Mouse (Mus musculus) stomach, embryonic 16.5 days (tissue): ENCODE data around the gene Slc35b4. TPM values are rescaled to one million over a fixed set of nuclear protein-coding genes. Genes with fewer than 3 reads are reported as not detected.

ENCODE experiments used
- ATAC-seq: fragments of 200-750 bp; cut with Nextera tagmentation; 2 replicates; pipeline ENCODE4 v1.8.0; 2017; ENCODE audit warnings: moderate number of reproducible peaks, moderate TSS enrichment; ENCODE audit not compliant: insufficient read depth, low FRiP score
- H3K27ac ChIP-seq: fragments of 300-500 bp; sonication (generic); 2 replicates; pipeline ENCODE4 v1.5.1; 2014; ENCODE audit warnings: low read length
- H3K27me3 ChIP-seq: fragments of 300-500 bp; sonication (generic); 2 replicates; pipeline ENCODE4 v1.6.1; 2014; ENCODE audit warnings: low read length, control low read depth, mixed read lengths; ENCODE audit not compliant: control insufficient read depth, insufficient read depth
- H3K36me3 ChIP-seq: fragments of 300-500 bp; sonication (generic); 2 replicates; pipeline ENCODE4 v1.6.1; 2014; ENCODE audit warnings: low read length; ENCODE audit not compliant: control insufficient read depth, insufficient read depth
- H3K4me1 ChIP-seq: fragments of 300-500 bp; sonication (generic); 2 replicates; pipeline ENCODE4 v1.6.1; 2014; ENCODE audit warnings: low read length, control low read depth, mixed read lengths; ENCODE audit not compliant: control insufficient read depth, insufficient read depth
- H3K4me2 ChIP-seq: fragments of 300-500 bp; sonication (generic); 2 replicates; pipeline ENCODE4 v1.6.1; 2014; ENCODE audit warnings: low read depth, low read length, mixed read lengths
- H3K4me3 ChIP-seq: fragments of 300-500 bp; sonication (generic); replicated peaks from 2 replicates; pipeline ENCODE4 v1.5.1; 2014; ENCODE audit warnings: mild to moderate bottlenecking, low read length
- H3K9ac ChIP-seq: fragments of 300-500 bp; sonication (generic); 2 replicates; pipeline ENCODE4 v1.6.1; 2014; ENCODE audit warnings: low read length
- H3K9me3 ChIP-seq: fragments of 300-500 bp; sonication (generic); replicated peaks from 2 replicates; pipeline ENCODE4 v1.6.1; 2016; ENCODE audit warnings: low read length, control low read depth; ENCODE audit not compliant: control insufficient read depth
- WGBS: fragments of 180-500 bp; shearing (Covaris S2); extraction: QIAGEN DNeasy Blood & Tissue Kit; methylation state at CpG from one replicate; pipeline ENCODE4 v1.1.7; 2014; 5-methylcytosine and 5-hydroxymethylcytosine counted together
- polyA plus RNA-seq: library from polyadenylated mRNA; unstranded; fragments of >200 nt; fragmentation: Nextera tagmentation; extraction: Ambion mirVana; gene quantifications from 2 replicates; pipeline ENCODE4 v1.2.1, GENCODE M21; 2015

Gene Slc35b4
- polyA plus RNA-seq, 1 experiment from 2014 or later: 43.4 TPM

DNA sequence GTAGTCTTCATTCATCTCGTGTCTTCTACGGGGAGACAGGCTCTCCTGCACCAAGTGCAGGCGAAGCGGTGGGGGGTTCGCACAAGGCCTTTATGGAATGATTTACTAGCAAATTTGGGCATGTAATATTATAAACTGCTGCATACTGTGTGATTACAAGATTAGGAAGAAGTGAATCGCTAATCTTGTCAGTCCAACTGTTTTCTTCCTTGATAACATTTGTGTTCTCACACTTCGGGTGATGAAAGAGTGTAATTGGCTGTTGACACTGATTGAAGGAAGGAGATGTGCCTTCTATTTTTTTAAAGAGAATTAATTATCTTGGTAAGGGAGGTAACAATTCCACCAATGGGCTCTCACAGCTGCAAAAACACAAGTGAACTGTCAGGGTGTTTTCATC, 28.3 kb downstream of the Slc35b4 start:
- no peak overlapping the region for H3K9ac ChIP-seq
- no peaks in the 10 kb centered on the region for H3K36me3 ChIP-seq
- peaks cover 13% of the 10 kb centered on the region for H3K4me1 ChIP-seq
- no peak overlapping the region for H3K4me2 ChIP-seq
- H3K27me3 ChIP-seq: no peaks in the 10 kb centered on the region
- H3K9me3 ChIP-seq: no peaks in the 10 kb centered on the region
- ATAC-seq: no peak
- WGBS: 73% methylated on average over 7 of the region's 7 CpGs
- no peak overlapping the region for H3K4me3 ChIP-seq
- H3K27ac ChIP-seq: no peak overlapping the region

GRCm38 (mm10) chr6:34148021-34148420, 28.9 kb downstream of the Slc35b4 start:
- no peaks in the 10 kb centered on the region for H3K27me3 ChIP-seq
- H3K27ac ChIP-seq: no peak overlapping the region
- ATAC-seq: no peak
- H3K9me3 ChIP-seq: no peaks in the 10 kb centered on the region
- no peak overlapping the region for H3K4me3 ChIP-seq
- no peak overlapping the region for H3K9ac ChIP-seq
- no peaks in the 10 kb centered on the region for H3K36me3 ChIP-seq
- no peak overlapping the region for H3K4me2 ChIP-seq
- WGBS: 83% methylated on average over 3 of the region's 3 CpGs
- H3K4me1 ChIP-seq: peaks cover 7% of the 10 kb centered on the region

GRCm38 (mm10) chr6:34146042-34146441, 30.9 kb downstream of the Slc35b4 start:
- H3K4me1 ChIP-seq: no peaks in the 10 kb centered on the region
- no peak overlapping the region for H3K4me3 ChIP-seq
- WGBS: 52% methylated on average over 6 of the region's 6 CpGs
- H3K9ac ChIP-seq: no peak overlapping the region
- H3K27me3 ChIP-seq: no peaks in the 10 kb centered on the region
- H3K27ac ChIP-seq: peak overlapping the region; percentile 26; the same call in 1 of the 2 replicates
- H3K4me2 ChIP-seq: no peak overlapping the region
- no peak for ATAC-seq
- H3K36me3 ChIP-seq: no peaks in the 10 kb centered on the region
- no peaks in the 10 kb centered on the region for H3K9me3 ChIP-seq

GRCm38 (mm10) chr6:34142931-34143330, 34.0 kb downstream of the Slc35b4 start:
- no peak overlapping the region for H3K9ac ChIP-seq
- no peaks in the 10 kb centered on the region for H3K36me3 ChIP-seq
- no peaks in the 10 kb centered on the region for H3K4me1 ChIP-seq
- no peak overlapping the region for H3K27ac ChIP-seq
- no peaks in the 10 kb centered on the region for H3K27me3 ChIP-seq
- H3K4me3 ChIP-seq: no peak overlapping the region
- no peak for ATAC-seq
- no peak overlapping the region for H3K4me2 ChIP-seq
- H3K9me3 ChIP-seq: no peaks in the 10 kb centered on the region
- WGBS: 69% methylated on average over 11 of the region's 11 CpGs

DNA sequence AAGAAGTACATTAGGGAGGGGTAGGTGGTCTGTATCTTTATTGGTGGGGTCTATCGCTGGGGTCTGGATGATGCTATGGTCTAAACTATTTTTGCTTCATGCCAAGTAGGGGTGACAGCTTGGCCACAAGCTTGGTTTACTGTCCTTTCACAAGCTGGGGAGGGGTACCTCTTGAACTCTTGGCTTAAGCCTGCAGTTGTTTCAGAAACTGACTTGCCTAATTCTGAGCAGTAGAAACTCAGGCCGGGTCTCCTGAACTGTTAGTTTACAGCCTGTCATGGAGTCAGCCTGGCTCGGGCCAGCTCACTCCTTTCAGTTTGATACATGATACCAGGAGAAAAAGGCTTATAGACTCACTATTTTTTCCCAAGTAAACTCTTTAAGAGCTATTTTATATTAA, 38.5 kb downstream of the Slc35b4 start:
- no peak overlapping the region for H3K4me3 ChIP-seq
- H3K36me3 ChIP-seq: no peaks in the 10 kb centered on the region
- ATAC-seq: no peak
- no peak overlapping the region for H3K4me2 ChIP-seq
- no peaks in the 10 kb centered on the region for H3K27me3 ChIP-seq
- no peak overlapping the region for H3K27ac ChIP-seq
- no peaks in the 10 kb centered on the region for H3K9me3 ChIP-seq
- WGBS: 68% methylated on average over 3 of the region's 3 CpGs
- no peak overlapping the region for H3K9ac ChIP-seq
- H3K4me1 ChIP-seq: no peaks in the 10 kb centered on the region

DNA sequence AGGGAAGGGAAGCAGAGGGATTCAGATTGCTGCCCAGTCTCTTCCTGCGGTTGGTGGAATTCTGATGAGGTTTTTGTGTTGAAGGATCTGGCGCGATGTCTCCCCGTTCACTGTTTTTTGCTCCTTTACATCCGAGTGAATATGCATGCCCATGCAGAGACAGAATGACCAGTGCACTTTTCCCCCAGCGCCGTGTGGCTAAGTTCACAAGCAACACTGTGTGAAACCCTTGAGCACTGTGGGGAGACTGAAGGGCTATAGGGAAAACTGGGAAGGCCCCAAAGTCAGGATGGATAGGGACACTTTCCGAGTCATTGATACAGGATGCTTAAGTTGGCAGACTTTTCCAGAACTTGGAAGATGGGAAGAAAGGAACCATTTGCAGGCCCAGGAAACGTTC, 44.5 kb downstream of the Slc35b4 start:
- Histone ChIP-seq H3K36me3 (no peaks in the 10 kb centered on the region), H3K9me3 (no peaks in the 10 kb centered on the region), H3K4me1 (no peaks in the 10 kb centered on the region), H3K4me3 (no peak overlapping the region), H3K4me2 (no peak overlapping the region), H3K27ac (no peak overlapping the region), H3K9ac (no peak overlapping the region), H3K27me3 (no peaks in the 10 kb centered on the region)
- no peak for ATAC-seq
- WGBS: 92% methylated on average over 9 of the region's 9 CpGs

DNA sequence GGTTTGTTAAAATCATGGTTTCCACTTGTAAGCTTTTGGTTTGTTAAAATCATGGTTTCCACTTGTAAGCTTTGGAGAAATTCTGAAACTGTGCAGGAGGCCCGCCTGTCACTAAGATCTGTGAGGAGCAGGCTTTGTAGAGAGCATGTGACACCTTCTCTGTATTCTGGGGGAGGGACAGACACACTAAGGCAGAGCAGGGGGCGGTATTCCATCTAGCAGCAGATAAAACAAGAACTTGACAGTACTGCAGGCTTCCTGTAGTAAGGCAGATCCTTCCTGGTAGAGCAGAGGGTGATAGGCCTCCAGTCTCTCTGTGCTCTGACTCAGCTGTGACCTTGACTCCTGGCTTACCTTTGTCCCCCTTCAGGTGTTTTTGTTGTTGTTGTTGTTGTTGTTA, 47.6 kb downstream of the Slc35b4 start:
- no peak for ATAC-seq
- Histone ChIP-seq H3K27me3 (no peaks in the 10 kb centered on the region), H3K4me2 (no peak overlapping the region), H3K4me3 (no peak overlapping the region), H3K9ac (no peak overlapping the region), H3K27ac (no peak overlapping the region), H3K36me3 (no peaks in the 10 kb centered on the region), H3K4me1 (no peaks in the 10 kb centered on the region), H3K9me3 (no peaks in the 10 kb centered on the region)
- WGBS: 63% methylated on average over 2 of the region's 2 CpGs

- no peaks in the 10 kb centered on the region for H3K4me1 ChIP-seq
- H3K36me3 ChIP-seq: no peaks in the 10 kb centered on the region
- H3K27me3 ChIP-seq: no peaks in the 10 kb centered on the region
- no peak overlapping the region for H3K4me3 ChIP-seq
- no peak overlapping the region for H3K27ac ChIP-seq
- no peak for ATAC-seq
- 75% methylated on average over 2 of the region's 2 CpGs for WGBS
- H3K9me3 ChIP-seq: no peaks in the 10 kb centered on the region
- no peak overlapping the region for H3K4me2 ChIP-seq
- H3K9ac ChIP-seq: no peak overlapping the region
Observed at GRCm38 (mm10) chr6:34124401-34124800, 52.5 kb downstream of the Slc35b4 start.

GRCm38 (mm10) chr6:34116838-34117478, 60.0 kb downstream of the Slc35b4 start:
- Histone ChIP-seq H3K4me2 (no peak overlapping the region), H3K27me3 (no peaks in the 10 kb centered on the region), H3K4me1 (no peaks in the 10 kb centered on the region), H3K9me3 (no peaks in the 10 kb centered on the region), H3K4me3 (no peak overlapping the region), H3K9ac (no peak overlapping the region), H3K27ac (no peak overlapping the region), H3K36me3 (no peaks in the 10 kb centered on the region)
- 80% methylated on average over 7 of the region's 7 CpGs for WGBS
- no peak for ATAC-seq
